Mouse (Mus musculus) embryonic facial prominence, embryonic 10.5 days (tissue): ENCODE data around the gene Trim27. TPM values are rescaled to one million over a fixed set of nuclear protein-coding genes. Genes with fewer than 3 reads are reported as not detected.

Source experiments
- DNase-seq: peaks from one replicate; pipeline ENCODE4 v3.0.0-alpha.2; 2017; ENCODE audit warnings: low spot score
- H3K27ac ChIP-seq: fragments of 300-500 bp; sonication (generic); replicated peaks from 2 replicates; pipeline ENCODE4 v1.5.1; 2016; ENCODE audit warnings: mild to moderate bottlenecking
- H3K27me3 ChIP-seq: fragments of 300-500 bp; sonication (generic); replicated peaks from 2 replicates; pipeline ENCODE4 v1.6.1; 2016; ENCODE audit warnings: low read depth, mild to moderate bottlenecking; ENCODE audit not compliant: poor library complexity, severe bottlenecking
- H3K36me3 ChIP-seq: fragments of 300-500 bp; sonication (generic); replicated peaks from 2 replicates; pipeline ENCODE4 v1.6.1; 2016; ENCODE audit warnings: mild to moderate bottlenecking, moderate library complexity
- H3K4me1 ChIP-seq: fragments of 300-500 bp; sonication (generic); 2 replicates; pipeline ENCODE4 v1.6.1; 2016
- H3K4me3 ChIP-seq: fragments of 300-500 bp; sonication (generic); 2 replicates; pipeline ENCODE4 v1.5.1; 2016; ENCODE audit warnings: mild to moderate bottlenecking, moderate library complexity
- H3K9me3 ChIP-seq: fragments of 300-500 bp; sonication (generic); 2 replicates; pipeline ENCODE4 v1.6.1; 2016; ENCODE audit warnings: mild to moderate bottlenecking
- WGBS: fragments of 180-500 bp; shearing (Covaris S2); methylation state at CpG from one replicate; pipeline ENCODE4 v1.1.7; 2016; 5-methylcytosine and 5-hydroxymethylcytosine counted together
- polyA plus RNA-seq: library from polyadenylated mRNA; unstranded; fragments of >200 nt; fragmentation: Nextera tagmentation; extraction: Ambion mirVana; gene quantifications from 2 replicates; pipeline ENCODE4 v1.2.1, GENCODE M21; 2016

Gene Trim27
- polyA plus RNA-seq, 1 experiment from 2014 or later: 180 TPM

DNA sequence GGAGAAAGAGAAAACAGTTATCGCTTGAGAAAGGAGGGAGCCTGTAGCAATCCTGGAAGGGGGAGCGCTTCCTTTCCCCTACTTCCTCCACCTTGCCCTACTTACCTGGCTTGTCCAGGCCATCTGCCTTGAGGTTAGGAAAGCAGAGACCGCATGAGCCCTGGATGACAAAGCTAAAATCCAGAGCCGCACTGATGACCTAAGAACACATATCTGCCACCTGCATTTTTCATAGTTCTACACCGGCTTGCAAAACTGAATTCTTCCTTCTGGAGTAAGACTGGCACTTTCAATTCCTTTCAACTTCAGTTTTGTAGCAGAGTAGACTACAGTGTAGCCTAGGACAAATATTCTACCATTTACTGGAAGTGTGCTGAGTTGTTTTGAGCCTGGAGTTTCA, 881 bp upstream of the Trim27 start:
- Histone ChIP-seq H3K36me3 (peaks cover 18% of the 10 kb centered on the region), H3K27me3 (no peaks in the 10 kb centered on the region), H3K9me3 (no peaks in the 10 kb centered on the region), H3K27ac (peak overlapping the region; percentile 0; the same call in 1 of the 2 replicates), H3K4me3 (peak overlapping the region; percentile 98), H3K4me1 (peaks cover 37% of the 10 kb centered on the region)
- DNase-seq: no peak
- 80% methylated on average over 5 of the region's 5 CpGs for WGBS

DNA sequence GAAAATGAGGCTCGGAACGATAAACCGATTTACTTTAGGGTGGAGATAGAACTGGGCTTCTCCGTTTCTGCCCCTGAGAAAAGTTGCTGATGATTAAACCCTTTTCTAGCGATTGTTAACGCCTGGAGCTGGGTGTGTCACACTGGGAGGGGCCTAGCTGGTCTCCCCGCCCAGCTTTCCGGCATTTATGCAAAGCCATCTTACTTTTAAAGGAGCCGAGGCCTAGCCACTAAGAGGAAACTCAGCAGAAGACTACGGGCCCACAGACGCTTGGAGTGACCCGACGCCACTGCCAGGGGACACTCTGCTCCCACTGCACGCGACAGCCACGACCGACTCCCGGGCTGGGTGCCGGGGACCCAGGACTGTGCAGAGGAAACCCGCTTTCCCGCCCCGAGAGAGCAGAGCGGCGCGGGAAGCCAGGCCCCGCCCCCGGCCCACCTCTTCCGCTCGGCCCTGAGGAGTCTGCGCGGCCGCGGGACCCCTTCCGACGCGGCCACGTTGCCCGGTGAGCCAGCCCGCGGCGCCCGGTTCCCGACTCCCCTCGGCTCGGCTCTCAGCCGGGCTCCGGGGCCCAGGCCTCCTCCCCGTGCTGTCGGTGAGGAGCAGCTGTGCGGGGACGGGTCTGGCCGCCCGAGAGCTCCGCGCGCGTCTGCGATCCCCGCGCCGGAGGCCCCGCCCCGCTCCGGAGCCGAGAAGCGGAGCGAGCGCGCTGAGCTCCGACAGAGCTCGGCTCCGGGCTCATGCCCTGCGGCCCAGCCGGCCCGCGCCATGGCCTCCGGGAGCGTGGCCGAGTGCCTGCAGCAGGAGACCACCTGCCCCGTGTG, 692 bp downstream of the Trim27 start:
- WGBS: under 1% methylated on average over 80 of the region's 80 CpGs
- peak overlapping the region; percentile 96 for H3K27ac ChIP-seq
- H3K27me3 ChIP-seq: no peaks in the 10 kb centered on the region
- H3K4me3 ChIP-seq: peak overlapping the region; percentile 98
- DNase-seq: peak; percentile 91
- H3K4me1 ChIP-seq: peaks cover 33% of the 10 kb centered on the region
- H3K36me3 ChIP-seq: peaks cover 34% of the 10 kb centered on the region
- H3K9me3 ChIP-seq: no peaks in the 10 kb centered on the region

DNA sequence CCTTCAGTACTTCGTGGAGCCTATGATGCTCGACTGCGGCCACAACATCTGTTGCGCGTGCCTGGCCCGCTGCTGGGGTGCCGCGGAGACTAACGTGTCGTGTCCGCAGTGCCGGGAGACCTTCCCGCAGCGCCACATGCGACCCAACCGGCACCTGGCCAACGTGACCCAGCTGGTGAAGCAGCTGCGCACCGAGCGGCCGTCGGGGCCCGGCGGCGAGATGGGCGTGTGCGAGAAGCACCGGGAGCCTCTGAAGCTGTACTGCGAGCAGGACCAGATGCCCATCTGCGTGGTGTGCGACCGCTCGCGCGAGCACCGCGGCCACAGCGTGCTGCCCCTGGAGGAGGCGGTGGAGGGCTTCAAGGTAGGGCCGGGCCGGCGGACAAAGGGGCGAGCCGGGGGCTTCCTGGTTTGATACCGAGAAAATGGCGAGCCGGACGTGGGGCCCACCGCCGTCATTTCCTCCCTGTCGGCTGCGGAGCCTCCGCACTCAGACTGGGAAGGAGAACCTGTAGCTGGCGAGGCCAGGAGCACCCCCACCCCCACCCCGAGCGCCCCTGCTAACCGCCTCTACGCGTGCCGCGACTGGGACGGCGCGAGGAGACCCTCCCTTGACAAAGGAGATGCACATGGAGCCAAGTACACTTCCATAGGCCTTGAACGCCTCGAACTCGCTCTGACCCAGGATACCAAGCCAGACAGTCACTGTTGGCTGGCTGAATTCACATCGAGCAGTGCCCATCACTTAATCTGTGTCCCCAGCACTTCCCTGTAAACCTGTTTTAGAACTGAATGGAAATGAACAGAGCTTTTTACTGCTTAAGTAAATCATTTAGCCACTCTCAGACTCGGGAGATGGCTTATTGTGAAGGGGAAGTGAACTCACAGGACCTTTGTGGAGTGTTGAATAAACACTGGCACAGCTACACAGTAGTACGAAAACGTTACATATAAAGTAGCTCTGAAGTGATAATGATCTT, 1.6 kb downstream of the Trim27 start:
- peaks cover 37% of the 10 kb centered on the region for H3K4me1 ChIP-seq
- H3K36me3 ChIP-seq: peaks cover 43% of the 10 kb centered on the region
- peak; percentile 82 for DNase-seq
- H3K9me3 ChIP-seq: no peaks in the 10 kb centered on the region
- H3K27me3 ChIP-seq: no peaks in the 10 kb centered on the region
- peak overlapping the region; percentile 96 for H3K27ac ChIP-seq
- H3K4me3 ChIP-seq: peak overlapping the region; percentile 98
- under 1% methylated on average over 71 of the region's 71 CpGs for WGBS

DNA sequence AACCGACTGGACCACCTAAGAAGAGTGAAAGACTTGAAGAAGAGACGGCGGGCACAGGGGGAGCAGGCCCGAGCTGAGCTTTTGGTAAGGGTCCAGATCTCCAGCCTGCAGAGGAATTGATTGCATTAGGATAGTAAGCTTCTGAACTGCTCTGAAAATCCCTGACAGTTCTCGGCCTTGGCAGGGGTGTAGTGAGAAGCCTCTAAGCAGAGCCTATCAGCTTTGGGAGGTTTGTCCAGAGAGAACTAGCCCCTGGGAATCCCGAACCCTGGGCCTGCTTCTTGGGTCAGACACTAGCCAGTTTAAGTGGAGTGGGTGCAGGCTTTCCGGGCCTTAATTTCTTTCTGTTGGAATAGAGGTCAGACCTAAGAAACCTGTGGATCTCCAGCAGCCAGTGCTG, 2.8 kb downstream of the Trim27 start:
- WGBS: 81% methylated on average over 7 of the region's 7 CpGs
- H3K36me3 ChIP-seq: peaks cover 54% of the 10 kb centered on the region

DNA sequence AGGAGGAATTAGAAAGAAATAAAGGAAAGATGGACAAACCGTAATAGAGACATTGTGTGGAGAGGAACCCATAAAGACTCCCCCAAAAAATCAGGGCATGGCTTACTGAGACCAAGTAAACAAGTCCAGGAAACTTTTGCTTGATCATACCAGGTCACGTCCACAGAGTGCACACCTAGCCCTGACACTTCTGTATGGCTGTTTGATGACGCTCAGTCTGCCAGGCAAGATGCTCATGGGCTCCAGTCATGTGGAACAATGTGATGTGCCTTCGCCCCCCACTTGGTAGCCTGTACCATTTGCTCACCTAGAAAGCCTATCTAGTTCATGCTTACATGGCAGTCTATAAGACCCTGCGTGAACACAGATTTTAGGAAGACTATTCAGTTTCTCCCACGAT, 3.8 kb downstream of the Trim27 start:
- H3K36me3 ChIP-seq: peaks cover 65% of the 10 kb centered on the region
- H3K4me1 ChIP-seq: peaks cover 37% of the 10 kb centered on the region
- no peak overlapping the region for H3K27ac ChIP-seq
- H3K9me3 ChIP-seq: no peaks in the 10 kb centered on the region
- 94% methylated on average over 6 of the region's 6 CpGs for WGBS
- no peaks in the 10 kb centered on the region for H3K27me3 ChIP-seq
- H3K4me3 ChIP-seq: 0 out of 2 replicates have a peak overlapping the region, but pooled peaks have one; percentile 14
- no peak for DNase-seq

More for the DNA sequence above, 2.8 kb downstream of the Trim27 start:
- DNase-seq: no peak
- H3K27ac ChIP-seq: no peak overlapping the region
- H3K4me3 ChIP-seq: peak overlapping the region; percentile 98
- peaks cover 37% of the 10 kb centered on the region for H3K4me1 ChIP-seq
- H3K27me3 ChIP-seq: no peaks in the 10 kb centered on the region
- no peaks in the 10 kb centered on the region for H3K9me3 ChIP-seq

- no peak for DNase-seq
- H3K4me3 ChIP-seq: 0 out of 2 replicates have a peak overlapping the region, but pooled peaks have one; percentile 9
- 96% methylated on average over 7 of the region's 7 CpGs for WGBS
- peaks cover 35% of the 10 kb centered on the region for H3K4me1 ChIP-seq
- no peaks in the 10 kb centered on the region for H3K9me3 ChIP-seq
- H3K27ac ChIP-seq: no peak overlapping the region
- no peaks in the 10 kb centered on the region for H3K27me3 ChIP-seq
- peaks cover 71% of the 10 kb centered on the region for H3K36me3 ChIP-seq
Measured at GRCm38 (mm10) chr13:21183661-21184060, 4.4 kb downstream of the Trim27 start.

DNA sequence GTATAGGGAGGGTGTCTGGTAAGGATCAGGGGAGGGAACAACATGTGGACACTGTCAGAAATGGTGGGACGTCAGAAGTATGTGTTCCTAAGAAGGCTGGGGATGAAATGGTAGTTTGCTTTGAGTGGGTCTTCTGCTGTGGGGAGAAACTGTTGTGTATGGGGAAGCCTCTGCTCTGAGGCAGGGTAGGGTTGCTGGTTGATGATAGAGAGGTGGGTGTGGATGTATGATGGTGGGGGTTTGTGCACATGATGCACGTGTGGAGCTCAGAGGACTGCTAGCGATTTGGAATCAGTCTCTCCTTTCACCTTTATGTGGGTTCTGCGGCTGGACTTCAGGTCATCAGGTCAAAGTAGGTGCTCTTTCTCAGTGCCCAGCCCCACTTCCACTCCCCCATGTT, 6.3 kb downstream of the Trim27 start:
- WGBS: 85% methylated on average over 4 of the region's 4 CpGs
- Histone ChIP-seq H3K27me3 (no peaks in the 10 kb centered on the region), H3K4me1 (peaks cover 27% of the 10 kb centered on the region), H3K9me3 (no peaks in the 10 kb centered on the region), H3K27ac (no peak overlapping the region), H3K4me3 (no peak overlapping the region; the same call in 1 of the 2 replicates), H3K36me3 (peaks cover 90% of the 10 kb centered on the region)
- no peak for DNase-seq

- Histone ChIP-seq H3K27me3 (no peaks in the 10 kb centered on the region), H3K4me3 (no peak overlapping the region), H3K27ac (no peak overlapping the region), H3K9me3 (no peaks in the 10 kb centered on the region), H3K36me3 (peaks cover 53% of the 10 kb centered on the region), H3K4me1 (peaks cover 9% of the 10 kb centered on the region; the same call in 1 of the 2 replicates)
- WGBS: 89% methylated on average over 10 of the region's 10 CpGs
- no peak for DNase-seq
Measured at GRCm38 (mm10) chr13:21195406-21196228, 16.4 kb downstream of the Trim27 start.

DNA sequence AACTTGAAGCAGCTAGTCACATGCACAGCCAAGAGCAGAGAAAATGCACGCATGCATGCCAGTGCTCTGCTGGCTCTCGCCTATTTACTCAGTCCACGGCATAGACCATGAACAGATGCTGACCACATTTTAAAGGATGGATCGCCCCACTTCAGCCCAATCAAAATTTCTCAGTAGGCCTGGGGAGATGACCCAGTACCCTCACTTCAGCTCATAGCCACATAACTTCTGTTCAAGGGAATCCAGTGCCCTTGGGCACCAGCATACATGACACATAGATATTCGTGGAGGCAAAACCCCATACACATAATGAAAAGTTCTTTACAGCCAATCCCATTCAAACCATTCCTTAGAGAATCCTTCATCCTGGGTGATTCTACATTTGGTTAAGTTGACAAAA, 18.5 kb downstream of the Trim27 start:
- no peaks in the 10 kb centered on the region for H3K9me3 ChIP-seq
- 85% methylated on average over 5 of the region's 5 CpGs for WGBS
- H3K4me1 ChIP-seq: peaks cover 9% of the 10 kb centered on the region; the same call in 1 of the 2 replicates
- no peak overlapping the region for H3K4me3 ChIP-seq
- no peak overlapping the region for H3K27ac ChIP-seq
- H3K36me3 ChIP-seq: peaks cover 32% of the 10 kb centered on the region
- no peak for DNase-seq
- H3K27me3 ChIP-seq: no peaks in the 10 kb centered on the region

DNA sequence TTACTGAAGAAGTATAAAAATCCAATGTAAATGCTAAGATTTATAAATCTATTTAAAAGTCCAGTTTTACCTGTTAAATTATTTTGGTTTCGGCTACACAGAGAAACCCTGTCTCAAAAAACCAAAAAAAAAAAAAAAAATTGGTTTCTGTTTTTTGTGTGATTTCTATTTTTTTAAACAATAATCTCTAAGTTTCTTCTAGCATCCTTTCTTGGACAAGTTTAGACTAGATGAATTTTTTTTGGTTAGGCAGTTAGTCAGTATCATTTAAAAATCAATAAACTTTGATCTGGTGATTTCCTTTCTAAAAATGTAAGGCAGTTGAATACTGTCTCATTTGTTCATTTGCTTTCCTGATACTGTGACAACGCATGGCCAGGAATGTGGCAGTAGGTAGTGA, 19.1 kb downstream of the Trim27 start:
- H3K4me1 ChIP-seq: peaks cover 9% of the 10 kb centered on the region; the same call in 1 of the 2 replicates
- H3K27ac ChIP-seq: no peak overlapping the region
- 64% methylated on average over 2 of the region's 2 CpGs for WGBS
- H3K36me3 ChIP-seq: peaks cover 26% of the 10 kb centered on the region
- H3K27me3 ChIP-seq: no peaks in the 10 kb centered on the region
- peaks cover 3% of the 10 kb centered on the region; the same call in 1 of the 2 replicates for H3K9me3 ChIP-seq
- DNase-seq: no peak
- 0 out of 2 replicates have a peak overlapping the region, but pooled peaks have one; percentile 70 for H3K4me3 ChIP-seq

GRCm38 (mm10) chr13:21199046-21200028, 20.1 kb downstream of the Trim27 start:
- peak overlapping the region; percentile 69 for H3K27ac ChIP-seq
- no peak for DNase-seq
- H3K4me1 ChIP-seq: peaks cover 9% of the 10 kb centered on the region; the same call in 1 of the 2 replicates
- peaks cover 8% of the 10 kb centered on the region for H3K9me3 ChIP-seq
- H3K36me3 ChIP-seq: peaks cover 16% of the 10 kb centered on the region
- no peaks in the 10 kb centered on the region for H3K27me3 ChIP-seq
- whole genome bisulfite sequencing: 5% methylated on average over 17 of the region's 17 CpGs
- H3K4me3 ChIP-seq: peak overlapping the region; percentile 70
